Mouse (Mus musculus): ENCODE measurements at regions not wholly inside any gene's neighbourhood (a gene's known extent, or its start where the extent isn't known, plus 50 kb on each side); places are given as distances from the start of the nearest gene placed in this dataset.

- ATAC-seq (replicated peaks in 1 of 2; ENCODE audit: insufficient read depth in 1 of 2, low FRiP score in 2 of 2, low TSS enrichment in 1 of 2, low read depth in 1 of 2, poor library complexity in 2 of 2, severe bottlenecking in 2 of 2) = no peak
Measured at GRCm38 (mm10) chr5:15773839-15774238, 59.8 kb upstream of the Speer4c start.

GRCm38 (mm10) chr5:15774567-15774966 lies 60.5 kb upstream of the Speer4c start:
- ATAC-seq (replicated peaks in 1 of 2; ENCODE audit: insufficient read depth in 1 of 2, low FRiP score in 2 of 2, low TSS enrichment in 1 of 2, low read depth in 1 of 2, poor library complexity in 2 of 2, severe bottlenecking in 2 of 2) = no peak

- ATAC-seq (replicated peaks in 1 of 2; ENCODE audit: insufficient read depth in 1 of 2, low FRiP score in 2 of 2, low TSS enrichment in 1 of 2, low read depth in 1 of 2, poor library complexity in 2 of 2, severe bottlenecking in 2 of 2) = no peak
Measured at GRCm38 (mm10) chr5:15776106-15776505, 62.0 kb upstream of the Speer4c start.

GRCm38 (mm10) chr5:15803583-15803982 lies 89.5 kb upstream of the Speer4c start:
- no peak for ATAC-seq (replicated peaks in 1 of 2; ENCODE audit: insufficient read depth in 1 of 2, low FRiP score in 2 of 2, low TSS enrichment in 1 of 2, low read depth in 1 of 2, poor library complexity in 2 of 2, severe bottlenecking in 2 of 2)

GRCm38 (mm10) chr5:15816864-15817263 lies 102.8 kb upstream of the Speer4c start:
- ATAC-seq (replicated peaks in 1 of 2; ENCODE audit: insufficient read depth in 1 of 2, low FRiP score in 2 of 2, low TSS enrichment in 1 of 2, low read depth in 1 of 2, poor library complexity in 2 of 2, severe bottlenecking in 2 of 2) = no peak

- no peak for ATAC-seq (replicated peaks in 1 of 2; ENCODE audit: insufficient read depth in 1 of 2, low FRiP score in 2 of 2, low TSS enrichment in 1 of 2, low read depth in 1 of 2, poor library complexity in 2 of 2, severe bottlenecking in 2 of 2)
Measured at GRCm38 (mm10) chr5:15817366-15817765, 103.3 kb upstream of the Speer4c start.

GRCm38 (mm10) chr5:15822989-15823388 lies 108.9 kb upstream of the Speer4c start:
- no peak for ATAC-seq (replicated peaks in 1 of 2; ENCODE audit: insufficient read depth in 1 of 2, low FRiP score in 2 of 2, low TSS enrichment in 1 of 2, low read depth in 1 of 2, poor library complexity in 2 of 2, severe bottlenecking in 2 of 2)

- ATAC-seq (replicated peaks in 1 of 2; ENCODE audit: insufficient read depth in 1 of 2, low FRiP score in 2 of 2, low TSS enrichment in 1 of 2, low read depth in 1 of 2, poor library complexity in 2 of 2, severe bottlenecking in 2 of 2) = no peak
Measured at GRCm38 (mm10) chr5:15831527-15831926, 103.0 kb upstream of the Cacna2d1 start.

- ATAC-seq (replicated peaks in 1 of 2; ENCODE audit: insufficient read depth in 1 of 2, low FRiP score in 2 of 2, low TSS enrichment in 1 of 2, low read depth in 1 of 2, poor library complexity in 2 of 2, severe bottlenecking in 2 of 2) = no peak
Measured at GRCm38 (mm10) chr5:15832338-15832737, 102.2 kb upstream of the Cacna2d1 start.

GRCm38 (mm10) chr5:15838108-15838972 lies 96.2 kb upstream of the Cacna2d1 start:
- peak; percentile 80 for ATAC-seq (replicated peaks in 1 of 2; ENCODE audit: insufficient read depth in 1 of 2, low FRiP score in 2 of 2, low TSS enrichment in 1 of 2, low read depth in 1 of 2, poor library complexity in 2 of 2, severe bottlenecking in 2 of 2)

- no peak for ATAC-seq (replicated peaks in 1 of 2; ENCODE audit: insufficient read depth in 1 of 2, low FRiP score in 2 of 2, low TSS enrichment in 1 of 2, low read depth in 1 of 2, poor library complexity in 2 of 2, severe bottlenecking in 2 of 2)
Measured at GRCm38 (mm10) chr5:15846790-15847189, 87.7 kb upstream of the Cacna2d1 start.

GRCm38 (mm10) chr5:15849520-15849919 lies 85.0 kb upstream of the Cacna2d1 start:
- ATAC-seq (replicated peaks in 1 of 2; ENCODE audit: insufficient read depth in 1 of 2, low FRiP score in 2 of 2, low TSS enrichment in 1 of 2, low read depth in 1 of 2, poor library complexity in 2 of 2, severe bottlenecking in 2 of 2) = no peak

GRCm38 (mm10) chr5:15850126-15850801 lies 84.2 kb upstream of the Cacna2d1 start:
- no peak for ATAC-seq (replicated peaks in 1 of 2; ENCODE audit: insufficient read depth in 1 of 2, low FRiP score in 2 of 2, low TSS enrichment in 1 of 2, low read depth in 1 of 2, poor library complexity in 2 of 2, severe bottlenecking in 2 of 2)

GRCm38 (mm10) chr5:15854752-15855151 lies 79.7 kb upstream of the Cacna2d1 start:
- ATAC-seq (replicated peaks in 1 of 2; ENCODE audit: insufficient read depth in 1 of 2, low FRiP score in 2 of 2, low TSS enrichment in 1 of 2, low read depth in 1 of 2, poor library complexity in 2 of 2, severe bottlenecking in 2 of 2) = no peak

GRCm38 (mm10) chr5:15857034-15857433 lies 77.5 kb upstream of the Cacna2d1 start:
- no peak for ATAC-seq (replicated peaks in 1 of 2; ENCODE audit: insufficient read depth in 1 of 2, low FRiP score in 2 of 2, low TSS enrichment in 1 of 2, low read depth in 1 of 2, poor library complexity in 2 of 2, severe bottlenecking in 2 of 2)

- ATAC-seq (replicated peaks in 1 of 2; ENCODE audit: insufficient read depth in 1 of 2, low FRiP score in 2 of 2, low TSS enrichment in 1 of 2, low read depth in 1 of 2, poor library complexity in 2 of 2, severe bottlenecking in 2 of 2) = no peak
Measured at GRCm38 (mm10) chr5:15874065-15874464, 60.4 kb upstream of the Cacna2d1 start.

GRCm38 (mm10) chr5:15883004-15883403 lies 51.5 kb upstream of the Cacna2d1 start:
- ATAC-seq (replicated peaks in 1 of 2; ENCODE audit: insufficient read depth in 1 of 2, low FRiP score in 2 of 2, low TSS enrichment in 1 of 2, low read depth in 1 of 2, poor library complexity in 2 of 2, severe bottlenecking in 2 of 2) = no peak

All from hematopoietic stem cell, adult 5-6 weeks (primary cell).